Mouse (Mus musculus) adrenal gland, postnatal 25 days (tissue): ENCODE results near the gene Esyt2. TPM values are rescaled to one million over a fixed set of nuclear protein-coding genes. Genes with fewer than 3 reads are reported as not detected.

Experiments
- DNase-seq: peaks from one replicate; pipeline ENCODE4 v3.0.0; 2021; ENCODE audit warnings: mixed read lengths
- total RNA-seq: library from RNA; stranded (reverse); gene quantifications from 2 replicates; pipeline ENCODE4 v1.2.3, GENCODE M21; 2021

The Esyt2 gene
- total RNA-seq, 1 experiment from 2014 or later: 60.9 TPM

DNA sequence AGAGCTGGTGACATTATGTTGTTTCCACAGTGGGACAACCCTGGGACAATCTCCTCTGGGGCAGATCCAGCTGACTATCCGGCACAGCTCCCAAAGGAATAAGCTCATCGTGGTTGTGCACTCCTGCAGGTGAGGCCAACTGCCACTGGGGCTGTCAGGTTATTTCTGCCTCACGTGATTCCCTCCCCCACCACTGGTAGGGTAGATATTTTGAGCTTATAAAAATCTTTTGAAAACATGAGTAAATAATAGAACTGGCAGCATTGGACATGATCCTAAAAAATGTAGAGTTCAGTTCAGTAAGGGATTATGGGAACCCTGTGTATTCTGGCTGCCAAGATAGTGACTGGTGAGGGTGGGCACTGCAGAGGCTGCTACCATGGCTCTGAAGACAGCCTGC lies 85.9 kb downstream of the Esyt2 start:
- no peak for DNase-seq

DNA sequence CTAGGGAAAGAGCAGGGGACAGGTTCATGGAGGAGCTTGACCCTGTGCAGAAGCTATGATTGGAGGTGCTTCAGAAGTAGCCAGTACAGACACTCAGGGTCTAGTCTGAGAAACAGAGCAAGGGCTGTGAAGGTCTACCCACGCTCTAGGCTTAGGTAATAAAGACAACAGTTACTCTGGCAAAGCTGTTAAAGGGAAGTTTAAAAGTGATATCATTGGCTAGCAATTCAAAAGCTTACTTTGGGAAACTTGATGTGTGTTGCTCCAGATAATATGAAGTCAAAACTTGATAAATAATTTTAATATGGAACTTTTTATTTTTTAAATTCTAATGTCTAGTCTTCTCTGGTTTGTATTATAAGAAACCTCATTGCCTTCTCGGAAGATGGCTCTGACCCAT lies 86.3 kb downstream of the Esyt2 start:
- DNase-seq: no peak

DNA sequence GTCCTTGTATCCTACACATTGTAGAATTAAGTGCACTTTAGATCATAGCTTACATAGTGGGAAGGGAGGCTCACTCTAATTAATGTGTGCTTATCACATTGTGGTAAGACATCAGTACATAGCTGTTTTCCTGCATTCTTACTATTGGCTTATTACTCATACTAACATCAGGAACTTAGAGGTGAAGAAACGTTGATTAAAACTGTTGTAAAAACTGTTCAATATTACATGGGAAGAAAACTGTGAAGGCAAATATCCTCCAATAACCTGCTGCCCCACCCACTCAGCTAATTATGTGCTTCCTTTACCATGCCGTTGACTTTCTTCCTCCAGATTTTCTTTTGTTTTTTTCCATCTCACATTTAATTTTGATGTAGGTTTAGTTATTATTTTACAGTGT lies 87.9 kb downstream of the Esyt2 start:
- DNase-seq: no peak

DNA sequence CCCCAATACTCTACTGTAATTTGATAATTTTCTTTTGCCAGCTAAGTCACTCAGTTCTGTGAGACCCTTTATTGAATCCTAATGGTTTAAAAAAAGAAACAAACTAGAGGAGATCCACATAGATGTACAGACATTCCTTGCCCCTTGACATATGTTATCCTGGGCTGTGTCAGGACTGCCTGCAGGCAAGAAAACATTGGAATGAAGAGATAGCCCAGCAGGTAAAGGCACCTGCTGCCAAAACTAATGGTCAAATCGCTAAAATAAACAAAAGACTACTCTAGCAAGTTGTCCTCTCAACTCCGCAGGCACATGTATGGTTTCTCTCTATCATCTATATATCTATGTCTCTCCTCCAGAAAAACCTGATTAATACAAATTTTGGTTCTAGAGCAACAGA lies 102.1 kb downstream of the Esyt2 start:
- DNase-seq: no peak

DNA sequence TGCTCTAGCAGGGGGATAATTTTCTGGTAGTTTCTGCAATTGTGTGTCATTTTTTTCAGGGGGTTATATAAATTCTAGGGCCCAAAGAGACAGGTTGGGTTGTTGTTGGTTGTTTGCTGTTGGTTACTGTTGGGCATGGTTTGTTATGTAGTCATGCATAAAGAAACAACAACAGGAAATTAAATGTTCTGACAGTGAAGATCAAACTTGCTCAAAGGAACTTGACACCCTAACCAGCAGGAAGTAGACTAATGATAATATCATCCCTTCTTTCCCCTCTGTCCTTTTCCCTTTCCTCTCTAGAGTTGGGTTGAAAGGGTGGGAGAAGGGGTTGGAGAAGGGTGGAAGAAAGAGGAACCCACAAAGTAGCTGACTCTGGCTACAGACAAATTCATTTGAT lies 103.0 kb downstream of the Esyt2 start:
- DNase-seq: no peak

DNA sequence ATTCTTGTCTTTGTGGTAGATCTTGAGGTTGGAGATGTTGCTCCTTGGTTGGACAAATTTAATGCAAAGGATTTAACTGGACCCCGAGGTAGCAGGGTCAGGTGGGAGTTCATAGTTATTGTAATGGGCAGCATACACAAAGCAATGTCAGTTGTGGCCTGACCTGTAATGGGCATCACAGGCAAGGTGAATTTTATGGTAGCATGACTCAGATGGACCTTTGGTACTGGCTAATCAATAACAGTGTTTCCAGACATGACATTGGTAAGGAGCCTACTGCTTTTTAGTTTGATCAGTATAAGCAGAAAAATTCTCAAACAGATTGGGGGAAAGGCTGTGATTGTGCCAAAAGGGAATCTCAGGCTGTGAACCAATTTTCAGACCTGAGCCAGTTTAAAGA lies 105.8 kb downstream of the Esyt2 start:
- no peak for DNase-seq

DNA sequence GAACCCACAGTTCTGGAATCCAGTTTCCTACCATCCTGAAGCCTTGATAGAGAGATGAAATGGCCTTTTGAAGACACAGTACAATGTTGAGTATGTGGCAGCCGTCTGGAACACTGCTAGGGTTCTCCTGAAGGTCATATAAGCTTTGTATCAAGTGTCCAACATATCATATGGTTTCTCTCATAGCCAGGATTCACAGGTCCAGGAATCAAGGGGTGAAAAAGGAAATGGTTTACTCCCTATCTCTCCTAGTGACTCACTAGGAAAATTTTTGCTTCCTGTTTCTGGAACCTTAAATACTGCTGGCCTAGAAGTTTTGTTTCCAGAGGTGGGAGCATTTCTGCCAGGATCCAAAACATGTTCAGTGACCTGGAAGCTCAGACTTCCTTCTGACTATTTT lies 108.9 kb downstream of the Esyt2 start:
- DNase-seq: no peak

DNA sequence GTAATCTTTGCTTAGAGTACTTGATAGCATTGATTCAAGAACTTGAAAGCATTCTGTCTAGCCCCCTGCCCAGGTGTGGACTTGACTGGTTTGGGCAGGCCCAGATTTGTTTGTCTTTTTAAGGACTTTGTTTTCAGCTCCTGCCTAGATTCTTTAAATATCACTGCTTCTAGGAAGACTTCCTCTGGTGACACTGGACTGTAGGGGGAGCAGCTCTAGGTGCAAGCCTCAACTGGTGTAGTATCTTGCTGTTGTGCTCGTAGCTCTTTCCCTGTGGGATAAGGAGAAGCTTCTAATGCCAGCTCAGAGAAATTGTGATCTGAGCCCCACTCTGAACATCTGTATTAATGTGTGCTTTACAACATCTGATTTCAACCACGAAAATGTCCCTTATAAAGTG lies 113.3 kb downstream of the Esyt2 start:
- DNase-seq: no peak

DNA sequence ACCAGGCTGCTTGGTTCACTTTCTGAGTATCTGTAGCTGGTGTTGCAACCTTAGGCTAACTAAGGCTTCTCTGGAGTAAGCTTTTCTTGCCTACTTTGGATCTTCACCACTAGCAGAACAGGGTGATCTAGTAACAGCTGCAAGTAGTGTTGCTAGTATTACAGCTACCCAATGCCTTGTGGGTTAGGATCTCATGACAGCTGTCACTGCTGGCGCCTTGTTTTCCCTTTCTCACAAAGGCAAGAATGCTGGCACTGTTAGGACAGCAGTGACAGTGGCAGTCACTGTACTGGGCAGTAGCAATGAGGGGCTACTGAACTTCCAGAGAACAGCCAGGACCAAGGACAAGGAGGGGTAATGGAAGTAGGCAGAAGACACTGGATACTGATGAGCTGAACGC lies 114.3 kb downstream of the Esyt2 start:
- no peak for DNase-seq

DNA sequence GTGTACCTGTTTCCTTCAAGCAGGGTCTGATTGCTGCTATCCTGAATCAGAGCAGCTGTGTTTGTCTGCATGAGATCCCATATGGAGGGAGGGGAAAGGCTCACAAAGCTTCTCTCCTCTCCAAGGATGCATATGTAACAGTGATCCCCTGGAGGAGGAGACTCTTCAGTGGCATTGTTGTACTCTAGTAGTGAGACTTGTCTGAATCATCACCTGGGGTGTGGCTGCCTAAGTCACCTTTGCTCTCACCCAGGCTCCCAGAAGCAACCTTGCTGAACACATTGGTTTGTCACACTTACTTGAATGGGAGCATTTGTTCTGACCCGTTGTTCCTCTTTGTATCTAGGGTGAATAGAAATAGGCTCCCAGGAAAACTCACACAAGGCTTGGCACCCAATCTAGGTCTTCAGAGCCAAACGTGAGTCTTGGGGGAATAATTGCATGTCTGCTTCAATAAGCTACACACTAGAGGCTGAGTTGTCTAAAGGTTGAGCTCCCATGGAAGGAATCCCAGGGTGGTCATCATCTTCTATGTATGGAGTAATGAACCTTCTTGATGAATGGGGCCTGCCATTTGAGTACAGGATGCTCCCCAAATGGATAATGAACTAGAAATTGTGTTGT lies 115.2 kb downstream of the Esyt2 start:
- no peak for DNase-seq

DNA sequence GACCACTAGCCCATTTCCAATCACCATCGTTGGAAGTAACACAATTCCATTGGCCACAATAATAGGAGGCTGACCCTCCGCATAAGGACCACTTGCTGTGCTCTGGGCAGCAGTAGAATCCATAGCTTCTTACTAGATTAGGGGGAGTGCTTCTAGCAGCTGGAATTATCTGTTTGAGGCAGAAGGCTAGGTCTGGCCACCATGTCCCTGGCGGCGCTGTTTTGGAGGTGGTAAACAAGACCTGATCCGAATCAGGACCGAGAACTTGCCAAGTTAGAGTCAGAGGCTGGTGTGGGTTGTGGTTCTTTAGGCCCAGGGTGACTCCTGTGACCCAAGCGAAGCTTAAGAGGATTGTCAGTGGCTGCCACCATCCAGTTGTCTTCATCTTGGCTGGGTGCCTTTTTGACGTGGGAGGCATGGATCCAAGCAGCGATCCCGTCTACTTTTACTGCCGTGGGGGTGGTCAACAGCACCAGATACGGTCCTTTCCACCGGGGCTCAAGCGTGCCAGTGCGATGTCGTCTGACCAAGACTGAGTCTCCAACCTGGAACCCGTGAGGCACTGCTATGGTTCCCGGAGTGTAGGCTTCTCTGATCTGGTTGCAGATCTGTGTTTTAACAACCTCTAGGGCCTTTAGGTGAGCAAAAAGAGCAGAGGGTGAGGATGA lies 123.2 kb downstream of the Esyt2 start:
- no peak for DNase-seq

DNA sequence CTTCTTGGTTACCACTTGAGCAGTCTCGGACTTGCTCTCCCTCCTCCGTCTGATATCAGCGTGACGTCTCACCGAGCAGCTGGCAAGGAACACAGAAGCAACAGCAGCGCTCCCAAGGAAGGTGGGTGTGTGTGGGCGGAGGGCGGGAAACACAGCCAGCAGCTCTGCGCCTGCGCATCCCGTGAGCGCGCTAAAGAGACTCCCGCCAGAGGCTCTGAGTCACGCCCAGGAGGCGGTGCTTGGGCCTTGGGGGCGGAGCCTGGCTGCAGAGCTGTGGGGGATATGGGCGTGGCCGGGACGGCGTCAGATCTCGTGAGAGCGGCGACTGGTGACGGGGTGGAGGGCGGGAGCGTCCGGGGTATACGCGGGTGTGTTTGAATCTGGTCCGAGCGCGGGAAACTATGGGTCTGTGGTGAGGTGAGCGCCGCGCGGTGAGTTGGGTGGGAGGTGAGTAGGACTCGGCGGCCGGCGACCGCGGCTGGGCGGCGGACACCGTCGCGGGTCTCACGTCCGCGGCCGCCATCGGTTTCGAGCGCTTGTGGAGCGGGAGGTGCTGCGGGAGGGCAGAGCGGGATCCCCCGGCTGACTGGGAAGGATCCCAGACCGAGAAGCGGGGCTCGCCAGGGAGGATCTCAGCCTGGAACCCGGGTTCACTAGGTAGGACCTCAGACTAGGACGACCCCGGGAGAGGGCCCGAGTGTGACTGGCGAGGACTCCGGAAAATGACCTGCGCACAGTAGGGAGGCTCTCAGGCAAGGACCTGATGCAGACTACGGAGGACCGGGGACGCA lies 124.2 kb downstream of the Esyt2 start, which contains the start of gene Ncapg2:
Gene Ncapg2, plus strand, starts transcription at position 358 of the 791 bp plus-strand sequence.
- DNase-seq: peak; percentile 99

DNA sequence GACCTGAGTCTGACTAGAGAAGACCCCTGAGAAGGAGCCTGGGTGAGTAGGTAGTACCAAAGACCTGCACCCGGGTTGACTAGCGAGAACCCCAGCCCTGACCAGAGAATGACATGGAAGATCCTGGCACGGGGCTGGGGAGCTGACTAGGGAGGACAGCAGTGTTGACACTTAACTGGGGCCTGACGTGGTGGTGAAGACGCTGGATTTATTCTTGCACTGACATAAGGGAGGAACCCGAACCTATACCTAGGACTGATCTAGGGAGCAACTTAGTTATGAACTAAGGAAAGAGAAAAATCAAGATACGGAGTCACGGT lies 124.8 kb downstream of the Esyt2 start:
- no peak for DNase-seq

DNA sequence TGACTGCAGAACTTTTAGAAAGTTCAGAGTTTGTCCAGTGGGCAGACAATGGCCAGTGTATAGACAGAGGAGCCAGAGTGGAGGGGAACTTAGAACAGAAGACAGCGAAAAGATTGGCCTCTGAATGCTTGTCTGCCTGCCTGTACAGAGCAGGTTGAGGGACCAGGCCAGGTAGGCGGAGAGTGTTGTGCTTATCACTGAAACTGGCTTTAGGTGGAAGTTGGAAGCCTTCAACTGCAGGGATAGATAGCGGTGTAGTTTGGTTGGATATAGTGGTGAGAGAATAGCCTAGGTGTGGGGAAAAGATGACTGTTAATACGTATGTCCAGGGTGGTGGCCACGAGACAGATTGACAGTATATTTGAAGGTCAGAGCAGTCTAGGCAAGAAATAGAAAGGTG lies 126.9 kb downstream of the Esyt2 start:
- DNase-seq: no peak

DNA sequence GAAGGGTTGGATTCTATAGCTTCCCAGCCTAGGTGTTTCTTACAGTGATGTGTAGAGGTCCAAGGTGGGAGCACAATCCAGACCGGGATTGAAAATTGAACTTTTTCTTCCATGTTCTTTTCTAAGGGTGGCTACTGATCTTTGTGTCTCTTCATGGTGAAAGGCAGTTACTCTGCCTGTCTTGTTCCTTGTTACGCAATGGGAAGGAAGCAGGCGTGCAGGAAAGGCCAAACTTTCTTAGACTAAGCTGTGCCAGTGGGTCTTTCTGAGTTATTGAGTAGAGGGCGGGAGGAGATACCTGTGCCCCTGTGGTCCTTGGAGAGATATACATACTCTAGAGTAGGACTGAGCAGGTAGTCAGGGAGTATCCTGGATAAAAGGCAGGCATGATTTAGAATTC lies 133.9 kb downstream of the Esyt2 start:
- no peak for DNase-seq

DNA sequence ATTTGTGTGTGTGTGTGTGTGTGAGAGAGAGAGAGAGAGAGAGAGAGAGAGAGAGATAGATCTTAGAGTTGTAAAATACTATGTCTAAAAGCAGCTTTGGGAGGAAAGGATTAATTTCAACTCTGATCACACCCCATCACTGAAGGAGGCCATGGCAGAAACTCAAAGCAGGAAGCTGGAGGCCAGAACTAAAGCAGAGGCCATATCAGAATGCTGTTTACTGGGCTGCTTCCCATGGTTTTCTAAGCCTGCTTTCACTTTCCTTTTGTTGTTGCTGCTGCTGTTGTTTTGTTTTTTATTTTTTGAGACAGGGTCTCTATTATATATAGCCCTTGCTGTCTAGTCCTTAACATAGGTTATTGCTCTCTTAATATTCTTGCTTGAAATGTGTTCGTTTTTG lies 135.5 kb downstream of the Esyt2 start:
- DNase-seq: no peak

DNA sequence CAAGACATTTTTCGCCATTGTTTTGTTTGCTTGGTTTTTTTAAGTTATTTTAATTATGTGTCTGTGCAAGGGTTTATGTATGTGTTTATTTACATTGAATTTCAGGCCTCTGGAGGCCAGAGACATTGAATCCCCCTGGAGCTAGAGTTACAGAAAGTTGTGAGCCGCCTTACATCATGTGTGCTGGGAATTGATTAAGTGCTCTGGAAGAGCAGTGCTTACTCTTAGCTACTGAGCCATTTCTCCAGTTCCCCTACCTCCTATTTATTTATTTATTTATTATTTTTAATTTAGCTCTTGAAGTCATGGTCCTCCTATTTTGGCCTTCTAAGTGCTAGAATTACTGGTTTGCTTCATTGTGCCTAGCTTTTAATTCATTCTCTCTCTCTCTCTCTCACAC lies 140.7 kb downstream of the Esyt2 start:
- DNase-seq: no peak

DNA sequence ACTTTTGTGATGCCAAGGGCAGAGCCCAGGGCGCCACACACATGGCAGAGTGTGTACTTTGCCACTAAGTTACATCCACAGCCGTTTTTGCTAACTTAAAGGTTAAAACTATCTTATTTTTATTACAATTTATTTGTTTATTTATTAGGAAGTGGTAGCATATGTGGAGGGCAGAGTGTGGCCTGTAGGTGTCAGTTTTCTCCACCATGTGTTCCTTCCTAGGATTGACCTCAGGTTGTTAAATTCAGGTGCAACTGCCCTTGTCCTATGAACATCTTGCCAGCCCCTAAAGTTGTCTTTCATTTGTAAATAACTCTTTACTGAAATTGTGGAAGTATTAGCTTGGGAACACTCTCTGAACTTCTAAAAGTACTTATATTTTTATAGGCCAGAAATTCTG lies 144.4 kb downstream of the Esyt2 start:
- no peak for DNase-seq

DNA sequence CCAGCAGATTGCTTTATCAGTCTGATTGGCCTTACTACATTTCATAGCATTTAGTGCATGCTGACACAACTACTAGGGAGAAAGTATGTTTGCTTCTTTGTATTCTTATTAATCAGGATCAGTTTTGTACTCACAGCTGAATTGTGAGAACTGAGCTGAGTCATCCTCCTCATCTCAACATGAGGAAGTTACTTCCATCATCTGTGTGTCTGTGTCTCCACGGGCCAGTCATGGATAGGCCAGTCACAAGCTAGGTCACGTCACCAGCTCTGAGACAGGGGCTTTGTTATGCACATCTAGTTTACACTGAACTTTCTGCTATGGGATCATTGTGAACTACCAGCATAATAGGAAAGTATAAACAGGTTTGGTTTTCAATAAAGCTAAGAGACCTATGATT lies 152.7 kb downstream of the Esyt2 start:
- no peak for DNase-seq

DNA sequence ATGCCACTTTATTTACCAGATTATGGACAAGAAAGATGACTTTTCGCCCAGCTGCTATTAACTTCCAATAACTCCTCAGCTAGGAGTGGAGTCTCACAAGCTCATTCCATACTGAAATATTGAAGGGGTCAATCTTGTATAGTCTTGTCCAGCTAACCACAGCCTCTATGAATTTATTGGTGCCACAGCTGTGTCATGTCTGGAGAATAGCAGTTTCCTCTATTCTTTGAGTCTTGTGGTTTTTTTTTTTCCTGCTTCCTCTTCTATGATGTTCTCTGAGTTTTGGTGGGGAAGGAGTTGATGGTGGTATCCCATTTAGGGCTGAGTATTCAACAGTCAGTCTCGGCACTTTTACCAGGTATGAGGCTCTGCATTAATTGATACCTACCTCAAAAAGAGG lies 154.2 kb downstream of the Esyt2 start:
- DNase-seq: no peak

DNA sequence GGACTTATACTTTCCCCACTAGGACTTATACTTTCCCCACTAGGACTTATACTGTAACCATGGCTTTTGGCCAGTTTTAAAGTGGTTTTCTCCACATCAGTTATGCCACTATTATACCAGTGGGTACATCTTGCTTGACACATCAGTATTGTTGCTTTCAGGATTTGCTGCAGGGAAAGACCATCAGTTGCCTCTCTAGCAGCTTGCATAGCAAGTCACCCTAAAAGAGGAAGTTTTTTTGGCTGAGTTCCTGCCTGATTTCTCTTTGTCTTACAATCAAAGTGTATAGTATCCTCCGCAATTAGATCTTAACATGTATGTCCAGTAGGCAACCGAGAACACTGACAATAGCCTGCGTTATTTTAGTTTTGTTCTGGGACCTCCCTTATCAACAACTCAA lies 155.1 kb downstream of the Esyt2 start:
- DNase-seq: no peak

DNA sequence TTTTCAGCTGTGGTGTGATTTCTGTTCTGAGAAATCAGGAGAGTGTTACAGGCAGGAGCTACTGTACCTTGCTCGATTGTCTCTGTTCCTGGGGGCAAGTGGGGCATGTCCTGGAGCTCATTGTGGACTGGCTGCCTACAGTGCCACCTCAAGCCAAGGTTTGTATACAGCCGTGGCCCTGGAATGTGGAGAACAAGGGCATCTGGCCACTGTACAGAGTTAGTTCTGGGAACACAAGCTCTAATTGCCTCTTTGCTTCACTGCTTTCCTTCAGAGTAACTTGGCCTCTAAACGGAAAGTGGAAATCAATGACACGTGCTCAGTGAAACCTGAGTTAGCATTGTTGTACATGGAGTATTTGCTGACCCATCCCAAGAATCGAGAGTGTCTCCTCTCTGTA lies 157.6 kb downstream of the Esyt2 start:
- DNase-seq: no peak
